Mouse (Mus musculus): ENCODE measurements around the gene Adora2a. TPM values are rescaled to one million over a fixed set of nuclear protein-coding genes. Genes with fewer than 3 reads are reported as not detected.
"Not testable (repeated sequence)": the region's sequence is repeated elsewhere in the genome, so short reads cannot be mapped to it uniquely, and the experiment has no call there.

Gene Adora2a
- polyA plus RNA-seq (2015; fragmentation: Nextera tagmentation; extraction: Ambion mirVana) = 3.2 and 3.5 TPM in 2 replicates

GRCm38 (mm10) chr10:75316872-75316907 is at the start of gene Adora2a:
Adora2a (plus strand) TSS chr10:75316877.
- WGBS = no CpG with 5 or more reads among the region's 4 CpGs
- Histone ChIP-seq H3K27me3 (peaks cover 45% of the 10 kb centered on the region), H3K4me3 (peak within 1 kb of the TSS; percentile 42), H3K4me1 (peaks cover 13% of the 10 kb centered on the region), H3K4me2 (peak within 1 kb of the TSS; percentile 66), H3K36me3 (ENCODE audit: poor library complexity, severe bottlenecking) (peaks cover 11% of the 10 kb centered on the region), H3K9me3 (replicated peaks) (no peaks in the 10 kb centered on the region), H3K9ac (peak within 1 kb of the TSS; percentile 58), H3K27ac (no peak within 1 kb of the TSS)
- no peak for ATAC-seq

- Histone ChIP-seq H3K9ac (no peak overlapping the region), H3K27me3 (no peaks in the 10 kb centered on the region), H3K4me3 (no peak overlapping the region), H3K9me3 (replicated peaks) (no peaks in the 10 kb centered on the region), H3K4me1 (no peaks in the 10 kb centered on the region), H3K4me2 (no peak overlapping the region), H3K36me3 (ENCODE audit: poor library complexity, severe bottlenecking) (peaks cover 71% of the 10 kb centered on the region), H3K27ac (no peak overlapping the region)
- 93% methylated on average over 4 of the region's 4 CpGs for WGBS
- ATAC-seq = no peak
Observed at GRCm38 (mm10) chr10:75273020-75273419, 43.7 kb upstream of the Adora2a start.

DNA sequence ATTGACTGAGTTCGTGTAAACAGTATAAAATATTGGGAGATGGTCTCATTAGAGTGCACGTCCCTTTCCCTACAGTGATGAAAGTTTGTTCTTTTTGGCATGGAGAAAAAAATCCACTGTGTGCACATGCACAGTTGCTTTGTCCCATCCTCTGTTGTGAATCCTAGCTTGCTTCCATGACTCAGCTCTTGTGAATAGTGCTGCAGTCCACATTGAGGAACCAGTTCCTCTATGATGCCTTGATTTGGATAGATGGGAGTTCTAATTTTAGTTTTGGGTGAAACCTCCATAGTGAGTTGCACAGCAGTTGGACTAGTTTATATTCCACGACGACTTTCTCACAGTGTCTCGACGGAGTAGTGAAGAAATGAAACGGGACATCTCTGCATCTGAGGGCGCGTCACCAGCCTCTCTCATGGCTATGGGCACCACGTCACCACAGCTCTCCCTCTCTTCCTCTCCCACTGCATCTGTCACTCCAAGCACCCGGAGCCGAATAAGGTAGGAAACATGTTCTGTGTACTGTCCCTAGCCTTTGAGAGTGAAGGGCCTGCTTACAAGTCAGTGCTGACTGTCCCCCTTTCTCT is 40.2 kb upstream of the Adora2a start:
- Histone ChIP-seq H3K27ac (no peak overlapping the region), H3K4me1 (no peaks in the 10 kb centered on the region), H3K27me3 (no peaks in the 10 kb centered on the region), H3K9me3 (replicated peaks) (no peaks in the 10 kb centered on the region), H3K36me3 (ENCODE audit: poor library complexity, severe bottlenecking) (peaks cover 66% of the 10 kb centered on the region), H3K4me3 (no peak overlapping the region), H3K9ac (no peak overlapping the region), H3K4me2 (no peak overlapping the region)
- no peak for ATAC-seq
- 90% methylated on average over 12 of the region's 12 CpGs for WGBS

GRCm38 (mm10) chr10:75277501-75277900 is 39.2 kb upstream of the Adora2a start:
- WGBS = 81% methylated on average over 1 of the region's 1 CpGs
- peaks cover 61% of the 10 kb centered on the region for H3K36me3 ChIP-seq (ENCODE audit: poor library complexity, severe bottlenecking)

DNA sequence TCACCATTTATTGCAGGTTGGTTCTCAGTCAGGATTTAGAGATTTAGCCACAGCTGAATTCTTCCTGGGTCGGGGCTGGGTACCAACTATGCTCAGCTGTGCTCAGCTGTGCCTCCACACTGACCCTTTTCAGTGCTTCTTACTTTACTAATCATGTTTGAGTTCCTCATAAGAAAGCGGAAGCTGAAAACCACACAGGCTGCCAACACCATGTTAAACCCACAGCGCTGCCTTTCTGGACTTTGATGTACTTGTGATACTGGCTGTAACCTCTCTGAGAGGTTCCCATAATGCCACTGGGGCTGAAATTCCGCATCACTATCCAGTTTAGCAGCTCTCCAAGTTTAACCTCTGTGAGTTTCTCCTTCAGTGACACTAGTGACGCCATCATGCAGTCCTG is 34.0 kb upstream of the Adora2a start:
- ATAC-seq = no peak
- H3K27me3 ChIP-seq = no peaks in the 10 kb centered on the region
- H3K27ac ChIP-seq = no peak overlapping the region
- no peak overlapping the region for H3K4me3 ChIP-seq
- no peak overlapping the region for H3K9ac ChIP-seq
- no peaks in the 10 kb centered on the region for H3K4me1 ChIP-seq
- no peak overlapping the region for H3K4me2 ChIP-seq
- H3K36me3 ChIP-seq (ENCODE audit: poor library complexity, severe bottlenecking) = peaks cover 44% of the 10 kb centered on the region
- H3K9me3 ChIP-seq (replicated peaks) = no peaks in the 10 kb centered on the region
- WGBS = 89% methylated on average over 5 of the region's 5 CpGs

More at GRCm38 (mm10) chr10:75277501-75277900, 39.2 kb upstream of the Adora2a start:
- Histone ChIP-seq H3K27ac (no peak overlapping the region), H3K4me1 (no peaks in the 10 kb centered on the region), H3K4me3 (no peak overlapping the region), H3K27me3 (no peaks in the 10 kb centered on the region), H3K9me3 (replicated peaks) (no peaks in the 10 kb centered on the region), H3K4me2 (no peak overlapping the region), H3K9ac (no peak overlapping the region)
- no peak for ATAC-seq

DNA sequence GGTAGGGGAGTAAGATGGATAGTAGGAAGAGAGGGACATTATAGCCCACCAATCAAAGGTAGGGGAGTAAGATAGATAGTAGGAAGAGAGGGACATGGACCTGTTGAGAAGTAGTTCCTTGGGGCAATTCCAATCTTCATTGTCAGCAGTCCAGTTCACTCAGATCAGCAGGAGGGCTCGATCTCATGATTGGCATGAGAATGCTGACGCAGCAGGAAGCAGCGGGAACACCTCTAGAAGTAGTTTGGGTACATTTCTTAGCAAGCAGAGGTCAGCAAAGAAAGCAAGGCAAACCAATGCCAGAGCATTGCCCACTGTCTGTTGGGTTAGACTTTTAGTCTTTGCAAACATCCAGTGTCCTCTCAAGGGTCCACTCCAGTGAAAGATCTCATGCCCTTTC is 32.9 kb upstream of the Adora2a start:
- 92% methylated on average over 3 of the region's 3 CpGs for WGBS
- Histone ChIP-seq H3K4me2 (no peak overlapping the region), H3K9me3 (replicated peaks) (no peaks in the 10 kb centered on the region), H3K4me1 (no peaks in the 10 kb centered on the region), H3K36me3 (ENCODE audit: poor library complexity, severe bottlenecking) (peaks cover 45% of the 10 kb centered on the region), H3K27me3 (no peaks in the 10 kb centered on the region), H3K27ac (no peak overlapping the region), H3K9ac (no peak overlapping the region), H3K4me3 (no peak overlapping the region)
- ATAC-seq = no peak

- Histone ChIP-seq H3K4me1 (no peaks in the 10 kb centered on the region), H3K27ac (no peak overlapping the region), H3K27me3 (no peaks in the 10 kb centered on the region), H3K4me3 (no peak overlapping the region), H3K9ac (no peak overlapping the region), H3K4me2 (no peak overlapping the region), H3K9me3 (replicated peaks) (no peaks in the 10 kb centered on the region), H3K36me3 (ENCODE audit: poor library complexity, severe bottlenecking) (peaks cover 29% of the 10 kb centered on the region)
- WGBS = 85% methylated on average over 7 of the region's 7 CpGs
- ATAC-seq = no peak
Observed at GRCm38 (mm10) chr10:75288579-75288978, 28.1 kb upstream of the Adora2a start.

DNA sequence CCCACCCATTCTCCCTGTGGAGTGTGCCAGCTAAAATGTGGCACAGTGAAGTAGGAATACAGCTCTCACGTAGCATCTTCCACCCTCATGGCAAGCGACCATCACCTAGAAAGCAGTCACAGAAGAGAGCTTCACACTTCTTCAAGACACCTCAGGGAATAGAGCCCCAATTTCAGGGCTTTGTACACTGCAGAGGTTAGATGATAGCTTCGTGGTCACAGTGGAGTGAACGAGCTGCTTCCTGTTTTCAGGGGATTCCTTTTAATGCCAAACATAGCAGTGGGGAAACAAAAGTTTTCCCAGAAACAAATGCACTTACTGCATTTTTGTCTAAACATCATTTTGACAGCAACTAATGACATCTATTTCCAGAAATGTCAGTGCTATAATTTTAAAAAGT is 27.3 kb upstream of the Adora2a start:
- no peaks in the 10 kb centered on the region for H3K27me3 ChIP-seq
- no peak overlapping the region for H3K4me2 ChIP-seq
- H3K4me1 ChIP-seq = no peaks in the 10 kb centered on the region
- H3K9me3 ChIP-seq (replicated peaks) = no peaks in the 10 kb centered on the region
- no peak overlapping the region for H3K9ac ChIP-seq
- H3K27ac ChIP-seq = no peak overlapping the region
- H3K36me3 ChIP-seq (ENCODE audit: poor library complexity, severe bottlenecking) = peaks cover 21% of the 10 kb centered on the region
- no peak for ATAC-seq
- 83% methylated on average over 4 of the region's 4 CpGs for WGBS
- H3K4me3 ChIP-seq = no peak overlapping the region

- no peak for ATAC-seq
Observed at GRCm38 (mm10) chr10:75290650-75291049, 26.0 kb upstream of the Adora2a start.

GRCm38 (mm10) chr10:75291338-75291737 is 25.3 kb upstream of the Adora2a start:
- WGBS = 80% methylated on average over 1 of the region's 1 CpGs
- ATAC-seq = no peak

More at GRCm38 (mm10) chr10:75290650-75291049, 26.0 kb upstream of the Adora2a start:
- Histone ChIP-seq H3K27ac (no peak overlapping the region), H3K9ac (no peak overlapping the region), H3K36me3 (ENCODE audit: poor library complexity, severe bottlenecking) (peaks cover 26% of the 10 kb centered on the region), H3K4me3 (no peak overlapping the region), H3K9me3 (replicated peaks) (no peaks in the 10 kb centered on the region), H3K4me2 (no peak overlapping the region), H3K27me3 (no peaks in the 10 kb centered on the region), H3K4me1 (no peaks in the 10 kb centered on the region)
- 95% methylated on average over 5 of the region's 5 CpGs for WGBS

GRCm38 (mm10) chr10:75292206-75292605 is 24.5 kb upstream of the Adora2a start:
- WGBS = 93% methylated on average over 8 of the region's 8 CpGs
- H3K9ac ChIP-seq; H3K27me3 ChIP-seq; H3K27ac ChIP-seq; H3K4me3 ChIP-seq; H3K9me3 ChIP-seq (replicated peaks); H3K4me2 ChIP-seq; H3K4me1 ChIP-seq; ATAC-seq: not testable (repeated sequence)
- H3K36me3 ChIP-seq (ENCODE audit: poor library complexity, severe bottlenecking) = peaks cover 35% of the 10 kb centered on the region

More at GRCm38 (mm10) chr10:75291338-75291737, 25.3 kb upstream of the Adora2a start:
- Histone ChIP-seq H3K4me2 (no peak overlapping the region), H3K27me3 (no peaks in the 10 kb centered on the region), H3K9ac (no peak overlapping the region), H3K4me3 (no peak overlapping the region), H3K4me1 (no peaks in the 10 kb centered on the region), H3K36me3 (ENCODE audit: poor library complexity, severe bottlenecking) (peaks cover 29% of the 10 kb centered on the region), H3K9me3 (replicated peaks) (no peaks in the 10 kb centered on the region), H3K27ac (no peak overlapping the region)

DNA sequence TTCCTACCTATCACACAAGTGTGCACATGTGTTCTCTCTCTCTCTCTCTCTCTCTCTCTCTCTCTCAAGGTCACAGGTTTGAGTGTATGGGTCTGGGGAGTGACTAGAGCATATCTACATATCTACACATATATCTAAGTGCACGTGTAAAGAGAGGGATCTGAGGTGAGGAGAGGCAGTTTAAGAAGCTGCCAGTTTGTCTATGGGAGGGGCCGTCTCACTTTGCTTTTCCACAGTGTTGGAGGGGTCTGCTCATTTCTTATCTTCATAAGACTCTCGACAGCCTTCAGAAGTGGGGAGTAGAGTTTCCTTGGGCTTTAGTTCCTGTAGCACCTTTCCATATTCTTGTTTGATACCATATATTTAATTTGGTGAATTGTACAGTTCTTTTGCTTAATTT is 23.4 kb upstream of the Adora2a start:
- ATAC-seq = no peak

DNA sequence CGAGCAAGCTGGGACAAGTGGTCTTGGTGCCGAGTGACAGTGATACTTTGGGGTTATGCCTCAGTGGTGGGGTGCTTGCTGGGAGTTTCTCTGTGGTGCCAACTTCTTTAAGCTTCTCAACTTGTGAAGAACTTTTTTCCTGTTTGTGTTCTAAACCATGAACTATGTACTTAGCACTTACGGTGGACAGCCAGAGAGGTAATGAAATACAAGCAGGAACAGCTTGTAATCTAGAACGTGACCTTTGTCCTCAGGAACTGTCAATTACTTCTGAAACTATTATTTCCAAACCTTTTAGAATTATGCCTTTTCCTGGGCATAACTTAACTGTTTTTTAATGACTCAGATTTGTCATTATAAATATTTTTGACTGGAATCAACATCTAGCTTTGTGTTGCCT is 22.3 kb upstream of the Adora2a start:
- no peaks in the 10 kb centered on the region for H3K4me1 ChIP-seq
- no peaks in the 10 kb centered on the region for H3K27me3 ChIP-seq
- H3K9me3 ChIP-seq (replicated peaks) = no peaks in the 10 kb centered on the region
- no peak overlapping the region for H3K27ac ChIP-seq
- no peak for ATAC-seq
- no peak overlapping the region for H3K9ac ChIP-seq
- WGBS = 81% methylated on average over 4 of the region's 4 CpGs
- H3K36me3 ChIP-seq (ENCODE audit: poor library complexity, severe bottlenecking) = peaks cover 40% of the 10 kb centered on the region
- H3K4me3 ChIP-seq = no peak overlapping the region
- no peak overlapping the region for H3K4me2 ChIP-seq

More for the DNA sequence above, 23.4 kb upstream of the Adora2a start:
- Histone ChIP-seq H3K27me3 (no peaks in the 10 kb centered on the region), H3K9ac (no peak overlapping the region), H3K4me1 (no peaks in the 10 kb centered on the region), H3K27ac (no peak overlapping the region), H3K36me3 (ENCODE audit: poor library complexity, severe bottlenecking) (peaks cover 36% of the 10 kb centered on the region), H3K4me3 (no peak overlapping the region), H3K9me3 (replicated peaks) (no peaks in the 10 kb centered on the region), H3K4me2 (no peak overlapping the region)
- WGBS = 94% methylated on average over 3 of the region's 3 CpGs
